In the genomic region with DNA sequence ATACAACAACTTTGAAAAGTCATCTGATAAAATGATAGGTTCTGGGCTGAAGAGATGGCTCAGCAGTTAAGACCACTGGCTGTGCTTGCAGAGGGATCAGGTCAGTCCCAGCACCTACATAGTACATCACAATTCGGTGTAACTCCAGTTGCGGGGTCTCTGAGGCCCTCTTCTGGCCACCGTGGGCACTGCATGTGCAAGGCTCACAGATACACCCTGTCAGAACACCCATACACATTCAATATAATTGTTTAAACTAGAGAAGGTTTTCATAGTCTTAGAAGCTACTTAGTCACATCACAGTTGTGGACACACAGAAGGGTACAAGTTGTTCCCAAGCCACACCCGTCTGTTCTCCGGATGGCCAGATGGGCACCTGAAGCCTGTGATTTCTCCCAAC, we compare ENCODE assay signal across 10 mouse cellular contexts.
DNase-seq lines count a peak whose midpoint lies in the region; ATAC-seq and TF ChIP-seq lines count a peak whose summit lies in the region.
"Had no signal": no experiment of that assay in that cellular context is flagged by ENCODE, and none has a peak within 500 bp of the region (broad histone marks: within the 10 kb centered on the region; RNA-seq: fewer than 3 reads in every experiment).

No protein-coding gene starts in this region.

- TF ChIP-seq CTCF in hindbrain, postnatal 0 days (IDR thresholded peaks at IDR 0.05; ENCODE audit: low read depth), result peak; percentile 62
- TF ChIP-seq CTCF in intestine, postnatal 0 days (IDR thresholded peaks at IDR 0.05; ENCODE audit: low read depth), result peak; percentile 75

- no peaks in the 10 kb centered on the region for H3K27me3 ChIP-seq in hindbrain, postnatal 0 days (ENCODE audit: insufficient read depth, low read length)
- H3K27me3 ChIP-seq in hindbrain, embryonic 16.5 days (replicated peaks; ENCODE audit: control insufficient read depth, insufficient read depth, low read length), result 0 out of 2 replicates have a peak, but pooled peaks cover 2% of the 10 kb centered on the region
- H3K27me3 ChIP-seq in intestine, postnatal 0 days (replicated peaks; ENCODE audit: control insufficient read depth, insufficient read depth, low read length), result no peaks in the 10 kb centered on the region
- H3K27me3 ChIP-seq in splenic B cell, adult 2 months (ENCODE audit: control insufficient read depth, insufficient read depth, low read length, poor library complexity, severe bottlenecking), result no peaks in the 10 kb centered on the region
- H3K27me3 ChIP-seq in hindbrain, embryonic 12.5 days, result no peaks in the 10 kb centered on the region; the same call in 1 of the 2 replicates
- H3K27me3 ChIP-seq: embryonic facial prominence, embryonic 12.5 days; midbrain, embryonic 12.5 days had no signal

- ATAC-seq in hindbrain, postnatal 0 days, result no peak
- ATAC-seq in hindbrain, embryonic 16.5 days, result no peak
- peak; percentile 35 for ATAC-seq in intestine, postnatal 0 days
- ATAC-seq in hindbrain, embryonic 12.5 days (ENCODE audit: low FRiP score), result no peak

- DNase-seq in hindbrain, postnatal 0 days (ENCODE audit: low spot score), result no peak
- peak; percentile 11 for DNase-seq in CD4-positive helper T cell, adult 2 months (ENCODE audit: low read depth, low spot score)
- peak; percentile 77 for DNase-seq in ZHBTc4 (ENCODE audit: low read depth, low spot score)
- DNase-seq in splenic B cell, adult 2 months (ENCODE audit: low read depth, low spot score), result peak; percentile 20
- no peak for DNase-seq in spleen, adult 18-20 months

- 67% methylated on average over 5 of the region's 5 CpGs for WGBS in hindbrain, postnatal 0 days
- WGBS in hindbrain, embryonic 16.5 days, result 59% methylated on average over 5 of the region's 5 CpGs
- 63% methylated on average over 5 of the region's 5 CpGs for WGBS in intestine, postnatal 0 days
- 64% methylated on average over 5 of the region's 5 CpGs for WGBS in hindbrain, embryonic 12.5 days

- H3K36me3 ChIP-seq in hindbrain, postnatal 0 days (ENCODE audit: insufficient read depth, low read length), result no peaks in the 10 kb centered on the region
- H3K36me3 ChIP-seq in hindbrain, embryonic 16.5 days (ENCODE audit: control insufficient read depth, insufficient read depth, low read length), result no peaks in the 10 kb centered on the region
- no peaks in the 10 kb centered on the region; the same call in 1 of the 2 replicates for H3K36me3 ChIP-seq in intestine, postnatal 0 days (ENCODE audit: control insufficient read depth, insufficient read depth)
- no peaks in the 10 kb centered on the region for H3K36me3 ChIP-seq in splenic B cell, adult 2 months (ENCODE audit: control insufficient read depth, insufficient read depth, low read length, poor library complexity, severe bottlenecking)
- H3K36me3 ChIP-seq in hindbrain, embryonic 12.5 days, result no peaks in the 10 kb centered on the region
- H3K36me3 ChIP-seq: embryonic facial prominence, embryonic 12.5 days; midbrain, embryonic 12.5 days had no signal

- H3K4me1 ChIP-seq in hindbrain, postnatal 0 days (ENCODE audit: insufficient read depth, low read length), result no peaks in the 10 kb centered on the region
- no peaks in the 10 kb centered on the region for H3K4me1 ChIP-seq in hindbrain, embryonic 16.5 days (ENCODE audit: control insufficient read depth, insufficient read depth, low read depth, low read length)
- no peaks in the 10 kb centered on the region for H3K4me1 ChIP-seq in intestine, postnatal 0 days (replicated peaks; ENCODE audit: control insufficient read depth, insufficient read depth, low read length)
- peaks cover 16% of the 10 kb centered on the region; the same call in 1 of the 2 replicates for H3K4me1 ChIP-seq in hindbrain, embryonic 12.5 days

- H3K9ac ChIP-seq in hindbrain, postnatal 0 days (replicated peaks; ENCODE audit: low read length), result no peak overlapping the region
- H3K9ac ChIP-seq in hindbrain, embryonic 16.5 days (ENCODE audit: low read depth, low read length), result no peak overlapping the region
- no peak overlapping the region for H3K9ac ChIP-seq in intestine, postnatal 0 days (ENCODE audit: low read depth, low read length)
- H3K9ac ChIP-seq in hindbrain, embryonic 12.5 days, result no peak overlapping the region
- H3K9ac ChIP-seq: embryonic facial prominence, embryonic 12.5 days; midbrain, embryonic 12.5 days had no signal

- no peak overlapping the region for H3K27ac ChIP-seq in hindbrain, postnatal 0 days
- H3K27ac ChIP-seq in hindbrain, embryonic 16.5 days (ENCODE audit: low read depth, low read length), result no peak overlapping the region
- no peak overlapping the region for H3K27ac ChIP-seq in intestine, postnatal 0 days (ENCODE audit: low read depth, low read length)
- H3K27ac ChIP-seq in hindbrain, embryonic 12.5 days, result no peak overlapping the region
- H3K27ac ChIP-seq: embryonic facial prominence, embryonic 12.5 days; midbrain, embryonic 12.5 days had no signal

- no peaks in the 10 kb centered on the region for H3K9me3 ChIP-seq in hindbrain, postnatal 0 days (ENCODE audit: low read length)
- no peaks in the 10 kb centered on the region for H3K9me3 ChIP-seq in hindbrain, embryonic 16.5 days (ENCODE audit: control insufficient read depth, low read length)
- H3K9me3 ChIP-seq in intestine, postnatal 0 days (ENCODE audit: control insufficient read depth), result no peaks in the 10 kb centered on the region
- no peaks in the 10 kb centered on the region for H3K9me3 ChIP-seq in hindbrain, embryonic 12.5 days (replicated peaks)
- H3K9me3 ChIP-seq: embryonic facial prominence, embryonic 12.5 days; midbrain, embryonic 12.5 days had no signal

- no peak overlapping the region for H3K4me3 ChIP-seq in hindbrain, postnatal 0 days (ENCODE audit: low read length)
- H3K4me3 ChIP-seq in hindbrain, embryonic 16.5 days (ENCODE audit: low read length), result no peak overlapping the region
- no peak overlapping the region for H3K4me3 ChIP-seq in intestine, postnatal 0 days (ENCODE audit: low read depth, low read length)
- no peak overlapping the region for H3K4me3 ChIP-seq in hindbrain, embryonic 12.5 days
- H3K4me3 ChIP-seq: embryonic facial prominence, embryonic 12.5 days; midbrain, embryonic 12.5 days had no signal

- no peak overlapping the region for H3K4me2 ChIP-seq in hindbrain, postnatal 0 days (ENCODE audit: low read depth, low read length)
- no peak overlapping the region for H3K4me2 ChIP-seq in hindbrain, embryonic 16.5 days (ENCODE audit: low read length)
- H3K4me2 ChIP-seq in intestine, postnatal 0 days (replicated peaks; ENCODE audit: low read depth), result no peak overlapping the region
- no peak overlapping the region for H3K4me2 ChIP-seq in hindbrain, embryonic 12.5 days (replicated peaks)
- H3K4me2 ChIP-seq: embryonic facial prominence, embryonic 12.5 days; midbrain, embryonic 12.5 days had no signal

Comparison
In these comparisons a context has a peak if more than half of its experiments do, and no peak if none do; other contexts are left out.
1. DNase-seq: peak in CD4-positive helper T cell, adult 2 months (single experiment), ZHBTc4 (single experiment) and splenic B cell, adult 2 months (single experiment); none in hindbrain, postnatal 0 days (single experiment) and spleen, adult 18-20 months (0 of 2).